Mouse (Mus musculus) heart, embryonic 10.5 days (tissue): ENCODE measurements around the gene A630001G21Rik. TPM values are rescaled to one million over a fixed set of nuclear protein-coding genes. Genes with fewer than 3 reads are reported as not detected.

ENCODE experiments used
- DNase-seq: peaks from one replicate; pipeline ENCODE4 v3.0.0-alpha.2; 2017; ENCODE audit warnings: low spot score
- H3K27ac ChIP-seq: fragments of 300-500 bp; sonication (generic); 2 replicates; pipeline ENCODE4 v1.5.1; 2016; ENCODE audit warnings: mild to moderate bottlenecking
- H3K27me3 ChIP-seq: fragments of 300-500 bp; sonication (generic); 2 replicates; pipeline ENCODE4 v1.6.1; 2016; ENCODE audit warnings: mild to moderate bottlenecking; ENCODE audit not compliant: poor library complexity, insufficient read depth, severe bottlenecking
- H3K36me3 ChIP-seq: fragments of 300-500 bp; sonication (generic); 2 replicates; pipeline ENCODE4 v1.6.1; 2016; ENCODE audit warnings: mild to moderate bottlenecking, moderate library complexity
- H3K4me1 ChIP-seq: fragments of 300-500 bp; sonication (generic); 2 replicates; pipeline ENCODE4 v1.6.1; 2016; ENCODE audit warnings: mild to moderate bottlenecking
- H3K4me3 ChIP-seq: fragments of 300-500 bp; sonication (generic); 2 replicates; pipeline ENCODE4 v1.5.1; 2016; ENCODE audit warnings: mild to moderate bottlenecking, moderate library complexity
- H3K9me3 ChIP-seq: fragments of 300-500 bp; sonication (generic); 2 replicates; pipeline ENCODE4 v1.6.1; 2016; ENCODE audit warnings: mild to moderate bottlenecking, moderate library complexity
- WGBS: fragments of 180-500 bp; shearing (Covaris S2); methylation state at CpG from one replicate; pipeline ENCODE4 v1.1.7; 2016; 5-methylcytosine and 5-hydroxymethylcytosine counted together
- polyA plus RNA-seq: library from polyadenylated mRNA; unstranded; fragments of >200 nt; fragmentation: Nextera tagmentation; extraction: Ambion mirVana; gene quantifications from 2 replicates; pipeline ENCODE4 v1.2.1, GENCODE M21; 2016

The A630001G21Rik gene
- polyA plus RNA-seq, 1 experiment from 2014 or later: 1.2 TPM

DNA sequence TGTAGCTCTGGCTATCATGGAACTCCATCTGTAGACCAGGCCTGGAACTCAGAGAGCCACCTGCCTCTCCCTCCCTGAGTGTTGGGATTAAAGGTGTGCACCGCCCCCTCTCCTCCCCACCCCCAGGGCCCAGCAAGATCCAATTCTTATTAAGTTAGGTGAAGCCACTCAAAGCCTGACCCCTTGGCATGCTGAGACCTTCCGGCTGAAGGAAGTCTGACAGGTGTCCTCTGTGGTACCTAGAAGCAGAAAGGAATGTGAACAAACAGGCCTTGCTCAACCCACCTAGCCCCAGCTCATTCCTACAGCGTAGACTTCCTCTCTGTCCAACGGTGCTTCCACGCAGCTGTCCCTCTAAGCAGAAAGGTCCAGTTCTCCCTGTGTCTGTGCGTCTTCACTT is 37.5 kb downstream of the A630001G21Rik start:
- H3K27ac ChIP-seq: no peak overlapping the region
- WGBS: 75% methylated on average over 6 of the region's 6 CpGs
- no peak overlapping the region for H3K4me3 ChIP-seq
- H3K36me3 ChIP-seq: no peaks in the 10 kb centered on the region
- DNase-seq: no peak
- no peaks in the 10 kb centered on the region for H3K9me3 ChIP-seq
- H3K27me3 ChIP-seq: no peaks in the 10 kb centered on the region
- peaks cover 3% of the 10 kb centered on the region; the same call in 1 of the 2 replicates for H3K4me1 ChIP-seq

DNA sequence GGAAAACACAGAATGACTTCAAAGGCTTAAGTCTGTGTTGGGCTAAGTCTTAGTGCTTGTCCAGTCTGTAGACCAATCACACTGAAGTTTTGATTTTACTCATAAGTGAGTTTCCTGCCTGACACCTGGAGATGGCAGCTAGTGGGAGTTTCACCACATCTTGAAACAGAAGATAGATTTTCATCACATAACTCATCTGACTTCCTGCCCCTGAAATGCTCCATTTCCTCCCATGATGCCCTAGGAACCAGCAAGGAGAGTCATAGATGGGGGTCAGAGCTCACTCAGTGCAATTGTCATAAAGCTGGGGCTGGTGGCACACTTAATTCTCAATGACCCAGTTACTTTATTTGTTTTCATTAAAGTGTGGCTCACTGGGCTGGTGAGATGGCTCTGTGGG is 38.6 kb downstream of the A630001G21Rik start:
- Histone ChIP-seq H3K4me3 (no peak overlapping the region), H3K36me3 (no peaks in the 10 kb centered on the region), H3K4me1 (peaks cover 7% of the 10 kb centered on the region), H3K27ac (no peak overlapping the region), H3K27me3 (no peaks in the 10 kb centered on the region), H3K9me3 (no peaks in the 10 kb centered on the region)
- DNase-seq: no peak

DNA sequence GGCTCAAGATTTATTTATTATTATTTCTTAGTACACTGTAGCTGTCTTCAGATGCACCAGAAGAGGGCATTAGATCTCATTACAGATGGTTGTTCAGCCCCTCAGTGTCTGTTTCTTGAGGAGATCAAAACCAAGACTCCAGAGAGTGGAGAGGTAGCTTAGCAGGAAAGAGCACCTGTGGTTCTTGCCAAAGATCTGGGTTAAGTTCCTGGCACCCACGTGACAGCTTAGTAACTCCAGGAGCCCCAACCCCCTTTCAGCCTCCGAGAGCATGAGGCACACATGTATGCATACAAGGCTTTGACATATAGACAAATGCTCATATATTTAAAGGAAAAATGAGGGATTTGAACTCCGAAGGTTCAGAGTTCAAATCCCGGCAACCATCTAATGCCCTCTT is 39.4 kb downstream of the A630001G21Rik start:
- Histone ChIP-seq H3K4me1 (peaks cover 7% of the 10 kb centered on the region), H3K27ac (no peak overlapping the region), H3K4me3 (no peak overlapping the region), H3K27me3 (no peaks in the 10 kb centered on the region), H3K36me3 (no peaks in the 10 kb centered on the region), H3K9me3 (no peaks in the 10 kb centered on the region)
- 91% methylated on average over 4 of the region's 4 CpGs for WGBS
- DNase-seq: no peak

DNA sequence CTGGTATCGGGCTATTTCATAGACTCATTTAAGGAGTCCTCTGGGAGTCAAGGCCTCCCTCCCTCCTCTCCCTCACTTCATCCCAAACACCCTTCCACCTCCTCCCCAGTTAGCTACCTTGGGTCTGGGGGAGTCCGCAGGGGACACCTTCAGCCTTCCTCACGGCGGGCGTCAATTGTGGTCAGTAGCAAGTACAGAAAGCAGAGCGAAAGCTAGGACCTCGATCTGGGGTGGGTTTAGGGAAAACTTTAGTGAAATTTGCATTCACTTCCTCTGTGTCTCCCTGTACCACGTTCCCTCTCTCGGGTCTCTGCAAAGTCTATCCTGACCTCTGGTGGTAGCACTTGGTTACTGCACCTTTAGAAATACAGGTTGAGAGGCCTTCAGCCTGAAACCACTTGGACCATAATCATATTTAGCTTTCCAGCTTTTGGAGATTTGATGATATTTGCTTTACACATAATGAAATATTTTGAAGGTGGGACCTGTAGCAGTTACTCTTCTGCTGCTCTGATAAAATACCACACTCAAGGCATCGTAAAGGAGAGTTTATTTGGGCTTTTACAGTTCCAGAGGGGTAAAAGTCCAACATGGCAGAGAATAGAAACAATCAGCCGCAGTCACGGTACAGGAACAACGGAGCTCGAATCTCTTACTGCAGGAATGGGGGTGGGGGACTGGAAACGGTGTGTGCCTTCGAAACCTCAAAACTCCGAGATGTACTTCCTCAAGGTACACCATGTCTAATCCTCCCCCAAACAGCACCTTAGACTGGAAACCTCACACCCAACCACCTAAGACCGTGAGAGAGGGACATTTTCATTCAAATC is 41.9 kb downstream of the A630001G21Rik start:
- WGBS: 34% methylated on average over 18 of the region's 18 CpGs

DNA sequence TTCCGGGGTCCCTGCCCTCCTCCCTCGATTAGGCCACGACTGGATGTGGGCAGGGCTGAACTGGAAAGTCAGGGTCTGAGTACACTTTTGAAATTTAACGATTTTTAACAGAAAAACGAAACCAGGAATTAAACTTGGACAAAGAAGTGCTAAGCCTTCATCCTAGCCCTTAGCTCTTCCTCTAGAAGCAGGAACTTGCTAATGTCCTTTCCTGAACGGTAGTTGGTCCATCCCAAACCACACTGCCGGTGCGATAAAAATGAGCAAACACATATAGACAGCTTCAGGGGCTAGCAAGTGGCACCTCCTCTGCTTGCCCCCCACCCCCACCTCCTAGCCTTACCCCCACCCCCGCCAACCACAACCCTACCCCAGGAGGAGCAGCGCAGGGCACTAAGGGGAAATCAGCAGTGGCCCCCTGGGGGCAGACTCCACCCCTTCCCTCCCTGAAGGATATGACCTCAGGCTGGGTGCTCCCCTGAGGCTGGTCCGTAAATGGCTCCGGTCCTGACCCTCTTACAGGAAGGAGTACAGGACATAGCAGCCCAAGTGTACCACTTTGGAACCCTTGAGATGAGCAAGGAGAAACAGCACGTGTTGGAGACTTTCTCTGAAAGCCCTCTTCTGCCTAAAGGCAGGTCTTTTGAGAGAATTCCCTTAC is 42.9 kb downstream of the A630001G21Rik start:
- H3K9me3 ChIP-seq: no peaks in the 10 kb centered on the region
- H3K4me3 ChIP-seq: no peak overlapping the region
- H3K4me1 ChIP-seq: peaks cover 7% of the 10 kb centered on the region
- DNase-seq: no peak
- no peaks in the 10 kb centered on the region for H3K36me3 ChIP-seq
- no peaks in the 10 kb centered on the region for H3K27me3 ChIP-seq
- peak overlapping the region; percentile 84 for H3K27ac ChIP-seq
- 65% methylated on average over 13 of the region's 13 CpGs for WGBS

More for the DNA sequence above, 41.9 kb downstream of the A630001G21Rik start:
- Histone ChIP-seq H3K4me1 (peaks cover 7% of the 10 kb centered on the region), H3K27me3 (no peaks in the 10 kb centered on the region), H3K4me3 (peak overlapping the region; percentile 47), H3K9me3 (no peaks in the 10 kb centered on the region), H3K36me3 (no peaks in the 10 kb centered on the region), H3K27ac (peak overlapping the region; percentile 84)
- no peak for DNase-seq

DNA sequence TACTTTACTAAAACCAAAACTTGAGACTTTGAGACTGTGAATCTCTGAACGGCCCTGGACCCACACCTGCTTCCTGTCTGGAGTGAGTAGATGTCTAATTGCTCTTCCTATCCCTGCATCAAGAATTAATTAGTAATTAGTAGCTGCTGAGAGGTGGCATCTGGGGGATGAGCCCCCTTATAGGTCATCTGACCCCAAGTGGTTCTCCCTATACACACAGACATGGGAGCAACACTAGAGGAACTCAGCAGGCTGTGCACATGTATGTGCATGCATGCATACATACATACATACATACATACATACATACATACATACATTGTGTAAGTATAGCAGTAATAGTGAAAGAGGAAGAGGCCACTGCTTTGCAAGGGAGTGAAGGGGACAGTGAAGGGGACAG is 43.9 kb downstream of the A630001G21Rik start:
- Histone ChIP-seq H3K36me3 (no peaks in the 10 kb centered on the region), H3K9me3 (no peaks in the 10 kb centered on the region), H3K27ac (no peak overlapping the region), H3K4me1 (peaks cover 7% of the 10 kb centered on the region), H3K27me3 (no peaks in the 10 kb centered on the region), H3K4me3 (no peak overlapping the region)
- WGBS: 73% methylated on average over 1 of the region's 1 CpGs
- DNase-seq: no peak

DNA sequence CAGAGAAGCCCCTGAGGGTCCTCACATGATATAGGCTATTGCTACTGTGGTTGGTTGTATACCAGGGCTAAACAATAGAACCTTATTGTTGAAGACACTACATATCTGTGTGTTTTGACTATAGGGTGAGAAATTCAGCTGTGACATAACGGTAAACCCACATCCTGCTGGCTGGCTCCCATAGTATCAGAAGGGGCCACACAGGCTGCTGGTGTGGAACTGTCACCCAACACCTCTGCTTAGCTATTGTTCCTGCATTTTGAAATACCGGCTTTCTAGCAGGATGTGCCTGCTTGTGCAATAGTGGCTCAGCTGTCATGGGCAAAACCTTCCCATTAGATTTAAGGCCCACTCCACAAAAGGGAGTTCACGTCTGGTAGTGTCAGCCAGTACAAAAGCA is 45.9 kb downstream of the A630001G21Rik start:
- no peaks in the 10 kb centered on the region for H3K27me3 ChIP-seq
- WGBS: 81% methylated on average over 3 of the region's 3 CpGs

DNA sequence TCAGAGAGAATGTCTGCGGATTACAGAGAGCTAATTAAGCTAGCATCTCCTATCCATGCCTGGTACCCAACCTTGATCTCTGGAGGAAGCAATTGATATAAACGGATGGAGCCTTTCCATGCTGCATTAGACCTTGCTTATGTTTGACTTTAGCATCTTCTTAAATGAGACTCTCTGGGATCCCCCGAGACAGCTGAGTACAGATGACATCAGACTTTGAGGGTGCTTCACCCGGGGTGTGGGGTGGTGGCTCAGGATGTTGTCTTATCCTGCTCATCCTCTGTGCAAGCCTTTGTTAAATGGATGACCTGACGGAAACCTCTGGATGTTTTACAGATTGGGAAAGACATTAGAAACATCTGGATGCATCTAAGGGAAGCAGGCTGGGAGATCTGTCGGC is 48.0 kb downstream of the A630001G21Rik start:
- WGBS: 73% methylated on average over 6 of the region's 6 CpGs
- H3K9me3 ChIP-seq: no peaks in the 10 kb centered on the region
- H3K4me1 ChIP-seq: no peaks in the 10 kb centered on the region; the same call in 1 of the 2 replicates
- H3K36me3 ChIP-seq: no peaks in the 10 kb centered on the region
- no peaks in the 10 kb centered on the region for H3K27me3 ChIP-seq
- no peak overlapping the region for H3K27ac ChIP-seq
- no peak for DNase-seq
- H3K4me3 ChIP-seq: no peak overlapping the region

More for the DNA sequence above, 45.9 kb downstream of the A630001G21Rik start:
- no peaks in the 10 kb centered on the region for H3K9me3 ChIP-seq
- no peak overlapping the region for H3K27ac ChIP-seq
- no peaks in the 10 kb centered on the region for H3K36me3 ChIP-seq
- DNase-seq: no peak
- no peak overlapping the region for H3K4me3 ChIP-seq
- H3K4me1 ChIP-seq: peaks cover 7% of the 10 kb centered on the region

DNA sequence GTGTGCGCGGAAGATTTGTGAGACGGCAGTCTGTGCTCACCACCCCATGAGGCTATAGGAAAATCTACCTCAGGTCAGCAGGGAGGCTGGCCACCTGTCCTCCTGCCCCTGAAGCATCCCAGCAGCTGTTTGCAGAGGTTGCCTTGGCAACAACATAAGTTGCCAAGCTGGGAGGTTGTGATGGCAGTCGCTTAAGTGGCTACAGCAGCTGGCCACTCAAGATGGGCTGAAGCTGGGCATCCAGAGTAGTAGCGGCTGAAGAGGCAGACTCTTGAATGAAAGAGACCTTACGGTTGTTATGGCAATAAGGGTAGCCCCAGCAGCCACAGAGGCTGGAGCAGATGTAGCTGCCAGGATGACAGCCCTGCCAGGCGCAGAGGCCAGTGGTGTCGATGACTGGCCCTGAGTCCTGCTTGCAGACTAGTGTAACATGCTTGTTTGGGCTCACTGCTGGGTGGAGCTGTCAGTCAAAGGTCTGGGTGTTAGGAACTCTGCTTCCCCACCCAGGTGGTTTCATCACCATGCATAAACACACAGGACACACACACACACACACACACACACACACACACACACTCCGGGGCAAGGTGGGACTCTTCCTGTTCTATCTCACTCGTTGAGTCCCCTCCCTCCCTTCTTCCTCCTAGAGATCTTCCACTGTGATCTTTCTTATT is 58.1 kb downstream of the A630001G21Rik start:
- no peaks in the 10 kb centered on the region for H3K36me3 ChIP-seq
- H3K27ac ChIP-seq: 0 out of 2 replicates have a peak overlapping the region, but pooled peaks have one; percentile 8
- WGBS: 60% methylated on average over 10 of the region's 10 CpGs
- H3K9me3 ChIP-seq: no peaks in the 10 kb centered on the region
- H3K4me1 ChIP-seq: peaks cover 26% of the 10 kb centered on the region
- no peak for DNase-seq
- H3K27me3 ChIP-seq: no peaks in the 10 kb centered on the region
- H3K4me3 ChIP-seq: no peak overlapping the region

DNA sequence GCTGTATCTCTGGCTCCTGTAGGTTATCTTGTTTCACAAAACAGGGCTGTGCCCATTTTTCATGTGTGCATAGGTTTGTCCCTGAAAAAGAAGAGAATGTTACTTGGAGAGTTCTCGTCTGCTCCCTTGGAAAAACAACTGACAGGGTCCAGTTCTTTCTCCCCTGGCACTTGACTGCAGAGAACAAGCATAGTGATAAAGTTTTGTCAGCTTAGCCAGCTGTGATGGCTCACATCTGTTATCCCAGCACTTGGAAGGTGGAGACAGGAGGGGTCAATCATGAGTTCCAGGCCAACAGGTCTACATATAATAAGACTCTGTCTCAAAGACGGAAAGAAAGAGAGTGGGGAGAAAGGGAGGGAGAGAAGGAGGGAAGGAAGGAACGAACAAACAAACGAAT is 59.4 kb downstream of the A630001G21Rik start:
- no peak overlapping the region for H3K4me3 ChIP-seq
- H3K27ac ChIP-seq: peak overlapping the region; percentile 62
- no peaks in the 10 kb centered on the region for H3K36me3 ChIP-seq
- no peaks in the 10 kb centered on the region for H3K9me3 ChIP-seq
- no peak for DNase-seq
- H3K4me1 ChIP-seq: peaks cover 26% of the 10 kb centered on the region
- H3K27me3 ChIP-seq: no peaks in the 10 kb centered on the region
- WGBS: 45% methylated on average over 4 of the region's 4 CpGs

DNA sequence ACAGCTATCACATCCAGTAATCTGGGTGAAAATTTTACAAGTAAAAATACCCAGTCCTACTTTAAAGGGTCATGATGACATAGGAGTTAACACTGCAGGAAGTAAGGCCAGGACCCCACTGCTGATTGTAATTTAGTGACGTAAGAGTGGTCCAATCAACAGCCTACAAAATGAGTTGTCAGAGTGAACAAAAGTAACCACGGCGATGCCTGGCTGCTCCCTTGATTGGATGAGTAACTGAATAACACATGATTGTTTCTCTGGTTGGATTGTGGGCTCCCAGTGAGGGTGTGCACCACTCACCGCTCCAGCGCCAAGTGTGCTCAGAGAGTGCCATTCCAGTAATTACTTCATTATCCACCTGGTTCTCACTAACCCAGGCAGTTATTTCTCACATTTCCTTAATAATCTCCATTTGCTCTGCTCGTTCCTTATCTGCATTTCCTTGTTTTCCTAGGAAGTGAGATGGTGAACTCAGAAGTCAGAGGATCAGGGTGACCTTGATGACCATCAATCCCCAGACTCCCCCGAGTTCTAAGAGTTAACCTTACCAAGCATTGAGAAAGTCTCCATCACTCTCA is 61.9 kb downstream of the A630001G21Rik start:
- H3K4me3 ChIP-seq: no peak overlapping the region
- no peaks in the 10 kb centered on the region for H3K27me3 ChIP-seq
- WGBS: 70% methylated on average over 7 of the region's 7 CpGs
- peak; percentile 68 for DNase-seq
- no peaks in the 10 kb centered on the region for H3K9me3 ChIP-seq
- H3K27ac ChIP-seq: no peak overlapping the region
- no peaks in the 10 kb centered on the region for H3K36me3 ChIP-seq
- H3K4me1 ChIP-seq: peaks cover 26% of the 10 kb centered on the region

DNA sequence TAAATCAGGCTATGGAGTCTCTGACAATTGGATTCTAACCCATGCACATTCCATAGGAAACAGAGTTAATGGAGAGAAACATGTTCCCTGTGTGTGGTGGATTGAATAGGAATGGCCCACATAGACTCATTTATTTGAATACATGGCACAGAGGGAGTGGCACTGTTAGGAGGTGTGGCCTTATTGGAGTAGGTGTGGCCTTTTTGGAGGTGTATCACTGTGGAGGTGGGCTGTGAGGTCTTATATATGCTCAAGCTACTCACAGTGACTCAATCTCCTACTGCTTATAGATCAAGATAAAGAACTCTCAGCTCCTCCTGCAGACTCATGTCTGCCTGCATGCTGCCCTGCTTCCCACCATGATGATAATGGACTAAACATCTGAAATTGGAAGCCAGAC is 63.9 kb downstream of the A630001G21Rik start:
- DNase-seq: peak; percentile 56
- Histone ChIP-seq H3K4me3 (no peak overlapping the region), H3K36me3 (no peaks in the 10 kb centered on the region), H3K9me3 (no peaks in the 10 kb centered on the region), H3K27ac (no peak overlapping the region), H3K27me3 (no peaks in the 10 kb centered on the region), H3K4me1 (peaks cover 15% of the 10 kb centered on the region)

DNA sequence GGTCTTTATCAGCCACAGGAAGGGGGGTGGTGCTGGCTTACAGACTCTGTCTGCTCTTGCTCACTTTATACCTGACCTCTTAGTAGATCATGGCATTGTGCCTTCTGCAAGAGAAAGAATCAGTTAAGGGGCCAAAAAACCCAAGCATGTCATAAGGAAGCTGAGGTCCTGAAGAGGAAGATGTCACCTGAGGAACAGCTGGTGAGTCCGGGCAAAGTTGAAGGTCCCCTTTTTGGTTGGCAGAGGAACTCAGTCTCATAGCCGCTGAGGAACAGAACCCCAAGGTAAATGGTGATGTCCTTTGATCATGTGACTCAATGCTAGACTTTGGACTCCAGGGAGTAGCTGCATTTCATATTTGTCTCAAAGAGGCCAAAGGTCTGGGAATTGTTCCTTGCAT is 71.7 kb downstream of the A630001G21Rik start:
- DNase-seq: no peak
- H3K9me3 ChIP-seq: no peaks in the 10 kb centered on the region
- 87% methylated on average over 2 of the region's 2 CpGs for WGBS
- H3K36me3 ChIP-seq: no peaks in the 10 kb centered on the region
- no peak overlapping the region for H3K27ac ChIP-seq
- no peaks in the 10 kb centered on the region for H3K27me3 ChIP-seq
- no peak overlapping the region for H3K4me3 ChIP-seq
- H3K4me1 ChIP-seq: 0 out of 2 replicates have a peak, but pooled peaks cover 3% of the 10 kb centered on the region
